Mouse (Mus musculus): ENCODE results near the gene 4931409K22Rik.
"Not testable (repeated sequence)": the region's sequence is repeated elsewhere in the genome, so short reads cannot be mapped to it uniquely, and the experiment has no call there.

Gene 4931409K22Rik

DNA sequence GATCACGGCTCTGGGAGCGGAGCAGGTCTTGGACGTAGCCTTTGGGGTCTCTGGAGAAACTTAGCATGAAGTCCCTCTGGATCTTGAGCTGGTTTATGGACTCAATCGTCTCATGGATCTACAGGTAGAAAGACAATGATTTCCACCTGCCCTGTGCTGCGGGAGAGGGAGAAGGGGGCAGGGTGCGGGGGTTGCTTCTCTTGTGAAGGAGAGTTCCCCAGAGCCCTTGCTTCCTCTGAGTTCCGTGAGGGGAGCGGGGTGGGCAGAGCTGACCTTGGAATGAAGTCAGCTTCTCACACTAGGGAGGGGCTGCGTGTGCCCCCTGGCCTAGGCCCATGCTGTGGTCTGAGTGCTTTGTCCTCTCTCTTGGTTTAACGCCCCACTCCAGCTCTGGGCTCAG, 36.6 kb upstream of the 4931409K22Rik start:
- DNase-seq (ENCODE audit: low spot score) = no peak

GRCm38 (mm10) chr5:24592471-24593160, 36.0 kb upstream of the 4931409K22Rik start:
- no peak for DNase-seq (ENCODE audit: low spot score)

DNA sequence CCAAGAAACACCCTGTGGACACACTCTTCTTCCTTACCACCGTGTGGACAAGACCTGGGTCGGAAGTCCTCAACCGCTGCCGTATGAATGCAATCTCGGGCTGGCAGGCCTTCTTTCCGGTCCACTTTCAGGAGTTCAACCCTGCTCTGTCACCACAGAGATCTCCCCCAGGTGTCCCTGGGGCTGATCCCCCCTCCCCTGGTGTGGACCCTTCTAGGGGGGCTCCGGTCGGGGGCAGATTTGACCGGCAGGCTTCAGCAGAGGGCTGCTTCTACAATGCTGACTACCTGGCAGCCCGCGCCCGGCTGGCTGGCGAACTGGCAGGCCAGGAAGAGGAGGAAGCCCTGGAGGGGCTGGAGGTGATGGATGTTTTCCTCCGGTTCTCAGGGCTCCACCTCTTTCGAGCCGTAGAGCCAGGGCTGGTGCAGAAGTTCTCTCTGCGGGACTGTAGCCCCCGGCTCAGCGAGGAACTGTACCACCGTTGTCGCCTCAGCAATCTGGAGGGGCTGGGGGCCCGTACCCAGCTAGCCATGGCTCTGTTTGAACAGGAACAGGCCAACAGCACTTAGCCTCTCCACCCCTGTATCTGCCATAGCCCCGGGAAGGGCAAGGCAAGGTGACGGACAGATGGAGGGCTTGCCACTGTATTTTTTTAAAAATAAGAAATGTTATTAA, 35.3 kb upstream of the 4931409K22Rik start:
- no peak for DNase-seq (ENCODE audit: low spot score)

GRCm38 (mm10) chr5:24591268-24591721, 34.7 kb upstream of the 4931409K22Rik start:
- DNase-seq (ENCODE audit: low spot score) = no peak

- DNase-seq (ENCODE audit: low spot score) = no peak
Observed at GRCm38 (mm10) chr5:24589511-24590500, 33.2 kb upstream of the 4931409K22Rik start.

- peak; percentile 56 for DNase-seq (ENCODE audit: low spot score)
Observed at GRCm38 (mm10) chr5:24587200-24587577, 30.6 kb upstream of the 4931409K22Rik start.

GRCm38 (mm10) chr5:24586547-24587199, 30.1 kb upstream of the 4931409K22Rik start, which contains the start of gene Chpf2:
Gene Chpf2 (plus strand): TSS chr5:24586741.
- peak; percentile 78 for DNase-seq (ENCODE audit: low spot score)

DNA sequence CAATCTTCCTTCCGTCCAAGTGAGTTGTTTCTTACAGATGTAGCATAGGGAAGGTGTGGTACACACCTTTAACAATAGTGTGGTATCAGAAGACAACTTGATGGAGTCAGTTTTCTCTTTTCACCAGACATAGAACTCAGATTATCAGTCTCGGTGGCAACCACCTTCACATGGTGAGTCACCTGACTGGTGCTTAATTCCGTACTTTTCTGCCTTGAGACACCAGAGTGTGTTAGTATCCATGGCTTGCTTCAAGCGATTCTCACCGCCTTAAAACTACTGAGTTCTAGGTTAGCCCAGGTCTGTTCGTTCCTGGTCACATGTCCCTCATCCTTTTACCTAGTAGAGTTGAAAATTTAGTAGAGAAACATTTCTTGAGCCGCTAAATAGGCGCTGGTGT, 29.5 kb upstream of the 4931409K22Rik start:
- DNase-seq (ENCODE audit: low spot score) = peak; percentile 32

DNA sequence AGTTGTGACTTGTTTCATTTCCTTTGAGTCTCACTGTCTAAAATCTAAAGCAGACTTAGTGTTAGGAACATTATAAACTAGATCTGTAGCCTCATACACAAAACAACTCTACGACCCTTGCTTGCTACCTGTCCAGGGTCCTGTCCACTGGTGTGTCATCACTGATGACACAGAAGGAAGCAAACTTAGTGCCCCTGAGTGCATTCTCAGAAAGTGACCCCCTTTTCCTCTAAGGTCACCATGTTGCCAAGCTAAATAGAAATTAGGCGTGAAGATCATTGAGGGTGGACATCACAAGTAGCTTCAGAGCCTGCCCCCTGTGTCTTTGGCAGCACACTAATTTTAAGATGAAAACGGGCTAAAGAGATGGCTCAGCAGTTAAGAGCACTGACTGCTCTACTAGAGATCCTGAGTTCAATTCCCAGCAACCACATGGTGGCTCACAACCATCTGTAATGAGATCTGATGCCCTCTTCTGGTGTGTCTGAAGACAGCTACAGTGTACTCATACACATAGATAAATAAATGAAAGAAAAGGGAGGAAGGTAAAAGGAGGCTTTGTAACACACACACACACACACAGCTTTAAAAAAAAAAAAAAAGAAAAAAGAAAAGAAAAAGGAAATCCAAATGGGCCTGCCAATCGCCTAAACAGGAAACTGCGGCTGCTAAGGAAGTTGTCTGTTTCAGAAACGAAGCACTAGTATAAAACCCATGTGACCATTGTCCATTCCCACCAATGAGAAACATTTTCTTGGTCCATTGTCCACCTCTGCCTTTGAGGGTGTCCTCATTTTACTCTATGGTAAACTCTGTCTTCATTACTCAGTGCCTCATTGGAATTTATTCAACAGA, 21.7 kb upstream of the 4931409K22Rik start:
- no peak for DNase-seq (ENCODE audit: low spot score)

DNA sequence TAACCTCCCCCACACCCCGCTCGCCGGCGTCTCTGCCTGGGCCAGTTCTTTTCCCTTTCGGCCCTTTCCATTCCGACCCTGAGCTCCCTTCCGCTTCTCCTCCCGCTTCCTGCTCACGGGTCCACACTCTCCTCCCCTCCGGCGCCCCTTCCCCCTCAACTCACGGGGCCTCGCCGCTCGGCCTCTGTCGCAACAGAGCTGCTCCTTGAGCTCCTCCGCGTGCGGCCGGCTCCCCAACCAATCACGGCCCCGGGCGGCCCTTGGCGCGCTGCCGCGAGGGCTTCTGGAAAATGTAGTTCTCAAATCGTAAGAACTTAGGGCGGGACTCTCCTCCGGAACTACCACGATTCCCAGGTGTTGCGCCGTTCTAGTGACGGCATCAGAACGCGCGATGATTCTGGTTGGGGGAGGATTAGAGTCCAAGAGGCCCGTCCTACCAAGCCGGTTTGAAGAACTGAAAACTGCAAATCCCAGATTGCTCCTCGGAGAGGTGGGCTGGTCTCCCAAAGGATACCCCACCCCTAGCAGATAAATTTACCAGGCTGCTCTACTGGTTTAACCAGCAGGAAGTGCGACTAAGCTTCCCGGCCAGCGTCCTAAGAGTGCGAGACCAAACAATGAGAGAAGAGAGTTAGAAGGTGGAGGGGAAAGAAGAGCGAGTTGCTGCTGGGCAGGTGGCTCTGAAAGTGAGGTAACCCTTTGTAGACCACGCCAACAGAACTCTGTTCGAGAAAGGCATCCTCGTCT, 20.7 kb upstream of the 4931409K22Rik start, which contains the start of gene Abcf2:
TSS of gene Abcf2 (minus strand) at position 285 of the 747 bp plus-strand sequence.
- peak; percentile 100 for DNase-seq (ENCODE audit: low spot score)

GRCm38 (mm10) chr5:24576801-24577182, 20.2 kb upstream of the 4931409K22Rik start:
- no peak for DNase-seq (ENCODE audit: low spot score)

GRCm38 (mm10) chr5:24575948-24576347, 19.3 kb upstream of the 4931409K22Rik start:
- no peak for DNase-seq (ENCODE audit: low spot score)

DNA sequence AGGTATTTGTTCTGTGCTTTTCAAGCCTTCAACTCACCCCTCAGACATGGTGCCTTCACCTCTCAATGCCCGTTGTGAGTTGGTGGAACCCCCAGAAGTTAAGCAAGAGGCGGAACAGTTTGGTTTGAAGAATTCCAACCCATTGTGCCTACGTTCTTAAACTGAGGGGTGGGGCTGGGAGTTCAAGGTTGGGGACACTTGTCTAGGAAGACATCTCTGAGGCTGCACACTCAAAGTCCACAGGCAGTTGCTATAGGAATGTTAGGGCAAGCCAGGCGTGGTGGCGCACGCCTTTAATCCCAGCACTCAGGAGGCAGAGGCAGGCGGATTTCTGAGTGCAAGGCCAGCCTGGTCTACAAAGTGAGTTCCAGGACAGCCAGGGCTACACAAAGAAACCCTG, 1.3 kb downstream of the 4931409K22Rik start:
- not testable (repeated sequence) for DNase-seq (ENCODE audit: low spot score)

- no peak for DNase-seq (ENCODE audit: low spot score)
Observed at GRCm38 (mm10) chr5:24553621-24554244, 2.9 kb downstream of the 4931409K22Rik start.

DNA sequence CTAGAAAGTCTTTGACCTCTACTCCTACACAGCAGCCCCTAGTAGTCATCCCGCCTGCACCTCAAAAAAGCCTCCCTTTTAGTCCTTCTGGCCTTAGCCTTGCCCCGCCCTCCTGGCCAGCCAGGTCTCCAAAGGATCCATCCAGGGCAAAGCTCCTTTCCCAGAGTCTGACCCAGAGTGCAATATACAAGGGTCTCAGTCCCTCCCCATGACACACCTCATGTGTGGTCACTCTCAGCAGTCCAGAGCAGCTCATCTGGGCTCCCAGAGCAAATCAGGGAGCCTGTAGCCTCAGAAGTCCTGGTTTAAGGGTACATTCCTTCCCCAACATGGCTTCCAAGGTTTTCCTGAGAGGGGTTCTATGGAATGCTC, 5.3 kb downstream of the 4931409K22Rik start:
- no peak for DNase-seq (ENCODE audit: low spot score)

- no peak for DNase-seq (ENCODE audit: low spot score)
Observed at GRCm38 (mm10) chr5:24550598-24551316, 5.9 kb downstream of the 4931409K22Rik start.

DNA sequence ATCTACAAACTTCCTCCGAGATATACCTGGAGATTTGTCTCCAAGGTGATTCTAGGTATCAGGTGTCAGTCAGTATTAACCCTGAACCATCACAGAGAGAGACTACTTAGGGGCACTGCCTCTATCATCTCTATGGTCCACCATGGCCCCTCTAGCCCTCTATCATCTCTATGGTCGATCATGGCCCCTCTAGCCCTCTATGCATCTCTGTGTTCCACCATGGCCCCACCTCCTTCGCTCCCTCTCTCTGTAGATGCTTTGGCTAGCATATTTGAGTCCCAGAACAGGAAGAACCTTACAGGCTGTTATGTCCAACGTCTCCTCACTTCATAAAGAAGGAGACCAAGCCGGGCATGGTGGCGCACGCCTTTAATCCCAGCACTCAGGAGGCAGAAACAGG, 14.0 kb downstream of the 4931409K22Rik start:
- peak; percentile 15 for DNase-seq (ENCODE audit: low spot score)

- DNase-seq (ENCODE audit: low spot score) = no peak
Observed at GRCm38 (mm10) chr5:24541144-24541569, 15.5 kb downstream of the 4931409K22Rik start.
